Mouse (Mus musculus): Measurements from ENCODE around the gene Rpusd4. TPM values are rescaled to one million over a fixed set of nuclear protein-coding genes. Genes with fewer than 3 reads are reported as not detected.

Gene Rpusd4
- total RNA-seq, 2 experiments from 2014 or later, result 6.0 to 6.4 TPM

Other genes starting within 250 kb of the Rpusd4 start
- gene St3gal4, start 148.6 kb upstream of the Rpusd4 start, total RNA-seq (2021), result 1 to 10 TPM; 4.4 to 5.3 TPM
- gene Dcps, start 91.8 kb upstream of the Rpusd4 start, total RNA-seq (2021), result 1 to 10 TPM; 5.9 to 6.7 TPM
- gene Srpr, start 67.7 kb upstream of the Rpusd4 start, total RNA-seq (2021), result 100 to 1,000 TPM; 156 to 190 TPM
- gene Tirap, start 67.6 kb upstream of the Rpusd4 start, total RNA-seq (2021), result 10 to 100 TPM; 14.7 to 20.4 TPM
- 10 to 100 TPM; 21.5 to 22.1 TPM for gene Foxred1, start 56.8 kb upstream of the Rpusd4 start, total RNA-seq (2021)
- gene Fam118b, start 60 bp upstream of the Rpusd4 start, total RNA-seq (2021), result 10 to 100 TPM; 15.9 to 21.7 TPM
- 10 to 100 TPM; 13.5 to 16.7 TPM for gene Cdon, start 153.3 kb downstream of the Rpusd4 start, total RNA-seq (2021)

All from gastrocnemius, postnatal 25 days (tissue).